Mouse (Mus musculus) hindbrain, postnatal 0 days (tissue): ENCODE data around the gene Metap2. TPM values are rescaled to one million over a fixed set of nuclear protein-coding genes. Genes with fewer than 3 reads are reported as not detected.

ENCODE experiments used
- ATAC-seq: fragments of 200-750 bp; cut with Nextera tagmentation; 2 replicates; pipeline ENCODE4 v1.8.0; 2017; ENCODE audit warnings: mild to moderate bottlenecking, moderate TSS enrichment, moderate library complexity
- DNase-seq: peaks from one replicate; pipeline ENCODE4 v3.0.0-alpha.2; 2015; ENCODE audit warnings: low spot score
- H3K27ac ChIP-seq: fragments of 300-500 bp; sonication (generic); 2 replicates; pipeline ENCODE4 v1.5.1; 2014; ENCODE audit warnings: mild to moderate bottlenecking
- H3K27me3 ChIP-seq: fragments of 300-500 bp; sonication (generic); 2 replicates; pipeline ENCODE4 v1.6.1; 2014; ENCODE audit warnings: low read length, mixed read lengths; ENCODE audit not compliant: insufficient read depth
- H3K36me3 ChIP-seq: fragments of 300-500 bp; sonication (generic); 2 replicates; pipeline ENCODE4 v1.6.1; 2014; ENCODE audit warnings: low read length, mixed read lengths; ENCODE audit not compliant: insufficient read depth
- H3K4me1 ChIP-seq: fragments of 300-500 bp; sonication (generic); 2 replicates; pipeline ENCODE4 v1.6.1; 2014; ENCODE audit warnings: antibody characterized with exemption, low read length, mixed read lengths; ENCODE audit not compliant: insufficient read depth
- H3K4me2 ChIP-seq: fragments of 300-500 bp; sonication (generic); 2 replicates; pipeline ENCODE4 v1.6.1; 2014; ENCODE audit warnings: low read depth, mild to moderate bottlenecking, low read length, moderate library complexity, mixed read lengths
- H3K4me3 ChIP-seq: fragments of 300-500 bp; sonication (generic); 2 replicates; pipeline ENCODE4 v1.5.1; 2014; ENCODE audit warnings: low read length
- H3K9ac ChIP-seq: fragments of 300-500 bp; sonication (generic); replicated peaks from 2 replicates; pipeline ENCODE4 v1.6.1; 2014; ENCODE audit warnings: mild to moderate bottlenecking, low read length, moderate library complexity, mixed read lengths
- H3K9me3 ChIP-seq: fragments of 300-500 bp; sonication (generic); 2 replicates; pipeline ENCODE4 v1.6.1; 2016; ENCODE audit warnings: low read length, mixed read lengths
- CTCF ChIP-seq: IDR thresholded peaks from 2 replicates; pipeline ENCODE4 v1.5.1; 2016; ENCODE audit warnings: antibody characterized with exemption, control low read depth, low read depth
- WGBS: fragments of 180-500 bp; shearing (Covaris S2); extraction: QIAGEN DNeasy Blood & Tissue Kit; methylation state at CpG from one replicate; pipeline ENCODE4 v1.1.7; 2014; 5-methylcytosine and 5-hydroxymethylcytosine counted together
- polyA plus RNA-seq: library from polyadenylated mRNA; unstranded; fragments of >200 nt; fragmentation: Nextera tagmentation; extraction: Ambion mirVana; gene quantifications from 2 replicates; pipeline ENCODE4 v1.2.1, GENCODE M21; 2015
- total RNA-seq: library from RNA; depleted of rRNA; stranded (reverse); fragments of >200 nt; gene quantifications from 2 replicates; pipeline ENCODE4 v1.2.3, GENCODE M21; 2014

The Metap2 gene
- total and polyA plus RNA-seq, 2 experiments from 2014 or later: 50.7 to 158 TPM

GRCm38 (mm10) chr10:93938844-93939271 lies 42.0 kb upstream of the Metap2 start:
- Histone ChIP-seq H3K4me2 (no peak overlapping the region), H3K9ac (no peak overlapping the region), H3K4me3 (no peak overlapping the region), H3K4me1 (no peaks in the 10 kb centered on the region), H3K36me3 (no peaks in the 10 kb centered on the region), H3K27ac (no peak overlapping the region), H3K27me3 (no peaks in the 10 kb centered on the region), H3K9me3 (no peaks in the 10 kb centered on the region)
- DNase-seq: peak; percentile 44
- ATAC-seq: no peak
- WGBS: 71% methylated on average over 20 of the region's 20 CpGs
- no peak for TF ChIP-seq CTCF

- H3K27me3 ChIP-seq: no peaks in the 10 kb centered on the region
- H3K9ac ChIP-seq: no peak overlapping the region
- H3K4me3 ChIP-seq: no peak overlapping the region
- H3K9me3 ChIP-seq: no peaks in the 10 kb centered on the region
- H3K27ac ChIP-seq: no peak overlapping the region
- peak; percentile 87 for DNase-seq
- 29% methylated on average over 9 of the region's 9 CpGs for WGBS
- peak; percentile 86 for ATAC-seq
- no peaks in the 10 kb centered on the region for H3K4me1 ChIP-seq
- H3K4me2 ChIP-seq: 0 out of 2 replicates have a peak overlapping the region, but pooled peaks have one; percentile 16
- H3K36me3 ChIP-seq: no peaks in the 10 kb centered on the region
- no peak for TF ChIP-seq CTCF
Observed at GRCm38 (mm10) chr10:93933980-93934379, 37.1 kb upstream of the Metap2 start.

GRCm38 (mm10) chr10:93932861-93933260 lies 36.0 kb upstream of the Metap2 start:
- no peak for TF ChIP-seq CTCF
- Histone ChIP-seq H3K4me3 (no peak overlapping the region), H3K27me3 (no peaks in the 10 kb centered on the region), H3K36me3 (no peaks in the 10 kb centered on the region), H3K27ac (no peak overlapping the region), H3K9me3 (no peaks in the 10 kb centered on the region), H3K4me1 (no peaks in the 10 kb centered on the region), H3K9ac (no peak overlapping the region), H3K4me2 (no peak overlapping the region)
- ATAC-seq: no peak
- no peak for DNase-seq
- 59% methylated on average over 5 of the region's 5 CpGs for WGBS

GRCm38 (mm10) chr10:93932020-93932419 lies 35.1 kb upstream of the Metap2 start:
- ATAC-seq (no peak), DNase-seq (no peak)
- Histone ChIP-seq H3K4me1 (no peaks in the 10 kb centered on the region), H3K4me2 (no peak overlapping the region), H3K9ac (no peak overlapping the region), H3K9me3 (no peaks in the 10 kb centered on the region), H3K36me3 (no peaks in the 10 kb centered on the region), H3K27ac (no peak overlapping the region), H3K27me3 (no peaks in the 10 kb centered on the region), H3K4me3 (no peak overlapping the region)
- no peak for TF ChIP-seq CTCF
- WGBS: 78% methylated on average over 5 of the region's 5 CpGs

GRCm38 (mm10) chr10:93931431-93931830 lies 34.5 kb upstream of the Metap2 start:
- Histone ChIP-seq H3K9me3 (no peaks in the 10 kb centered on the region), H3K9ac (no peak overlapping the region), H3K27ac (no peak overlapping the region), H3K27me3 (no peaks in the 10 kb centered on the region), H3K36me3 (no peaks in the 10 kb centered on the region), H3K4me2 (no peak overlapping the region), H3K4me3 (no peak overlapping the region), H3K4me1 (no peaks in the 10 kb centered on the region)
- WGBS: 75% methylated on average over 9 of the region's 9 CpGs
- TF ChIP-seq CTCF: no peak
- no peak for ATAC-seq
- no peak for DNase-seq

GRCm38 (mm10) chr10:93930236-93930824 lies 33.4 kb upstream of the Metap2 start:
- WGBS: 63% methylated on average over 4 of the region's 4 CpGs
- no peak overlapping the region for H3K4me3 ChIP-seq
- H3K27ac ChIP-seq: no peak overlapping the region
- H3K9ac ChIP-seq: no peak overlapping the region
- no peak for TF ChIP-seq CTCF
- ATAC-seq: no peak
- no peak for DNase-seq
- H3K4me2 ChIP-seq: no peak overlapping the region
- no peaks in the 10 kb centered on the region for H3K36me3 ChIP-seq
- H3K27me3 ChIP-seq: no peaks in the 10 kb centered on the region
- no peaks in the 10 kb centered on the region for H3K9me3 ChIP-seq
- no peaks in the 10 kb centered on the region for H3K4me1 ChIP-seq

GRCm38 (mm10) chr10:93924666-93925065 lies 27.8 kb upstream of the Metap2 start:
- 75% methylated on average over 5 of the region's 5 CpGs for WGBS
- ATAC-seq: no peak

More at GRCm38 (mm10) chr10:93924666-93925065, 27.8 kb upstream of the Metap2 start:
- Histone ChIP-seq H3K4me1 (no peaks in the 10 kb centered on the region), H3K9me3 (no peaks in the 10 kb centered on the region), H3K27me3 (no peaks in the 10 kb centered on the region), H3K36me3 (no peaks in the 10 kb centered on the region), H3K27ac (no peak overlapping the region), H3K9ac (no peak overlapping the region), H3K4me3 (no peak overlapping the region), H3K4me2 (no peak overlapping the region)
- no peak for TF ChIP-seq CTCF
- no peak for DNase-seq
